Mouse (Mus musculus) CH12.LX (cell line): ENCODE measurements around the gene Ociad2. TPM values are rescaled to one million over a fixed set of nuclear protein-coding genes. Genes with fewer than 3 reads are reported as not detected.

Source experiments
- DNase-seq: peaks from one replicate; pipeline ENCODE4 v3.0.0-alpha.2; 2013; ENCODE audit errors: extremely low read depth
- H3K27ac ChIP-seq: 2 replicates; pipeline ENCODE4 v1.5.1; 2012; ENCODE audit warnings: low read depth, mild to moderate bottlenecking, control low read depth, moderate library complexity; ENCODE audit not compliant: insufficient read depth
- H3K27me3 ChIP-seq: replicated peaks from 2 replicates; pipeline ENCODE3; 2012; ENCODE audit warnings: inconsistent platforms
- H3K36me3 ChIP-seq, 2 experiments: replicated peaks in 1 of 2; 2 replicates each; pipeline versions ENCODE3 to v1.6.1; 2012; ENCODE audit warnings: inconsistent platforms in 1 of 2, low read length in 1 of 2, mild to moderate bottlenecking in 1 of 2, mixed read lengths in 1 of 2, moderate library complexity in 1 of 2; ENCODE audit not compliant: control insufficient read depth in 1 of 2, insufficient read depth in 1 of 2
- H3K4me1 ChIP-seq, 2 experiments: 2 replicates each; pipeline ENCODE4 v1.6.1; 2012; ENCODE audit warnings: inconsistent platforms in 1 of 2, moderate library complexity in 1 of 2; ENCODE audit not compliant: insufficient read depth in 2 of 2, control insufficient read depth in 1 of 2
- H3K4me2 ChIP-seq: 2 replicates; pipeline ENCODE4 v1.6.1; 2012; ENCODE audit warnings: low read depth, mild to moderate bottlenecking, control low read depth; ENCODE audit not compliant: poor library complexity, insufficient read depth, severe bottlenecking
- H3K4me3 ChIP-seq, 3 experiments: fragments of 150-350 bp in 1 of 3; sonication (generic) in 1 of 3; replicated peaks in 1 of 3; 2 replicates each; pipeline versions ENCODE3 to v1.5.1; 2011 to 2012; ENCODE audit warnings: low read depth in 2 of 3, low read length in 2 of 3, mild to moderate bottlenecking in 2 of 3, moderate library complexity in 2 of 3, control low read depth in 1 of 3, improper control_type of control experiment in 1 of 3, inconsistent platforms in 1 of 3, mixed read lengths in 1 of 3; ENCODE audit not compliant: poor library complexity in 1 of 3
- H3K79me2 ChIP-seq: replicated peaks from 2 replicates; pipeline ENCODE4 v1.6.1; 2012; ENCODE audit warnings: mild to moderate bottlenecking, moderate library complexity; ENCODE audit not compliant: control insufficient read depth, poor library complexity, insufficient read depth, severe bottlenecking; ENCODE audit errors: extremely low read depth
- H3K9ac ChIP-seq: 2 replicates; pipeline ENCODE4 v1.6.1; 2012; ENCODE audit warnings: low read depth, mild to moderate bottlenecking, control low read depth, moderate library complexity; ENCODE audit not compliant: insufficient read depth
- H3K9me3 ChIP-seq: replicated peaks from 2 replicates; pipeline ENCODE3; 2012; ENCODE audit warnings: low read length, inconsistent platforms, mixed read lengths
- BHLHE40 ChIP-seq: IDR thresholded peaks from 2 replicates; pipeline ENCODE4 v1.6.1; 2011; ENCODE audit warnings: mild to moderate bottlenecking, low read depth, low read length, improper control_type of control experiment
- CHD1 ChIP-seq: IDR thresholded peaks from 2 replicates; pipeline ENCODE4 v1.6.1; 2012; ENCODE audit warnings: low read depth, low read length, improper control_type of control experiment, inconsistent platforms
- CHD2 ChIP-seq: IDR thresholded peaks from 2 replicates; pipeline ENCODE4 v1.6.1; 2011; ENCODE audit warnings: low read length, improper control_type of control experiment
- CTCF ChIP-seq, 2 experiments: IDR thresholded peaks in 1 of 2; conservative IDR thresholded peaks in 1 of 2; 2 replicates each; pipeline ENCODE4 v1.5.1; 2011 to 2012; ENCODE audit warnings: low read depth in 2 of 2, low read length in 2 of 2, improper control_type of control experiment in 1 of 2, inconsistent platforms in 1 of 2, mild to moderate bottlenecking in 1 of 2, moderate library complexity in 1 of 2
- E2F4 ChIP-seq: IDR thresholded peaks from 2 replicates; pipeline ENCODE4 v1.6.1; 2011; ENCODE audit warnings: low read depth, low read length, improper control_type of control experiment; ENCODE audit not compliant: insufficient replicate concordance
- GABPA ChIP-seq: IDR thresholded peaks from 2 replicates; pipeline ENCODE4 v1.6.1; 2012; ENCODE audit warnings: low read depth, low read length, improper control_type of control experiment, inconsistent platforms; ENCODE audit not compliant: insufficient replicate concordance
- HCFC1 ChIP-seq: IDR thresholded peaks from 2 replicates; pipeline ENCODE4 v1.6.1; 2012; ENCODE audit warnings: low read depth, mild to moderate bottlenecking, inconsistent platforms, low read length, improper control_type of control experiment
- IRF4 ChIP-seq: IDR thresholded peaks from 2 replicates; pipeline ENCODE4 v1.6.1; 2014; ENCODE audit warnings: low read depth, mild to moderate bottlenecking, inconsistent platforms, low read length, improper control_type of control experiment
- JUND ChIP-seq: conservative IDR thresholded peaks from 2 replicates; pipeline ENCODE4 v1.6.1; 2011; ENCODE audit warnings: low read depth, low read length, improper control_type of control experiment
- MAX ChIP-seq: IDR thresholded peaks from 2 replicates; pipeline ENCODE4 v1.6.1; 2011; ENCODE audit warnings: low read length, improper control_type of control experiment
- MAZ ChIP-seq: IDR thresholded peaks from 2 replicates; pipeline ENCODE4 v1.6.1; 2012; ENCODE audit warnings: low read depth, mild to moderate bottlenecking, inconsistent platforms, low read length, improper control_type of control experiment, moderate library complexity
- MEF2A ChIP-seq: IDR thresholded peaks from 2 replicates; pipeline ENCODE4 v1.6.1; 2014; ENCODE audit warnings: low read depth, mild to moderate bottlenecking, inconsistent platforms, low read length, improper control_type of control experiment, borderline replicate concordance
- MXI1 ChIP-seq: IDR thresholded peaks from 2 replicates; pipeline ENCODE4 v1.6.1; 2011; ENCODE audit warnings: mild to moderate bottlenecking, low read depth, low read length, improper control_type of control experiment
- NELFE ChIP-seq: IDR thresholded peaks from 2 replicates; pipeline ENCODE4 v1.6.1; 2011; ENCODE audit warnings: low read depth, low read length, improper control_type of control experiment
- NRF1 ChIP-seq: IDR thresholded peaks from 2 replicates; pipeline ENCODE4 v1.6.1; 2014; ENCODE audit warnings: low read depth, mild to moderate bottlenecking, inconsistent platforms, low read length, improper control_type of control experiment, moderate library complexity
- PAX5 ChIP-seq: IDR thresholded peaks from 2 replicates; pipeline ENCODE4 v1.6.1; 2012; ENCODE audit warnings: low read length, inconsistent platforms, mixed read lengths
- POLR2A ChIP-seq: IDR thresholded peaks from 2 replicates; pipeline ENCODE4 v1.6.1; 2011; ENCODE audit warnings: low read depth, mild to moderate bottlenecking, improper control_type of control experiment, low read length
- POLR2AphosphoS2 ChIP-seq: IDR thresholded peaks from 2 replicates; pipeline ENCODE4 v1.6.1; 2011; ENCODE audit warnings: low read depth, low read length, improper control_type of control experiment
- RAD21 ChIP-seq: IDR thresholded peaks from 2 replicates; pipeline ENCODE4 v1.6.1; 2011; ENCODE audit warnings: low read depth, mild to moderate bottlenecking, low read length, improper control_type of control experiment, moderate library complexity
- RCOR1 ChIP-seq: conservative IDR thresholded peaks from 2 replicates; pipeline ENCODE4 v1.6.1; 2012; ENCODE audit warnings: low read depth, mild to moderate bottlenecking, inconsistent platforms, low read length, improper control_type of control experiment
- SMC3 ChIP-seq: IDR thresholded peaks from 2 replicates; pipeline ENCODE4 v1.6.1; 2011; ENCODE audit warnings: low read depth, low read length, improper control_type of control experiment
- TBP ChIP-seq: conservative IDR thresholded peaks from 2 replicates; pipeline ENCODE4 v1.6.1; 2011; ENCODE audit warnings: low read depth, low read length, improper control_type of control experiment
- TCF12 ChIP-seq: IDR thresholded peaks from 2 replicates; pipeline ENCODE4 v1.6.1; 2014; ENCODE audit warnings: low read depth, mild to moderate bottlenecking, inconsistent platforms, low read length, improper control_type of control experiment
- ZKSCAN1 ChIP-seq: IDR thresholded peaks from 2 replicates; pipeline ENCODE4 v1.6.1; 2012; ENCODE audit warnings: low read depth, inconsistent platforms, low read length, improper control_type of control experiment, borderline replicate concordance
- ZMIZ1 ChIP-seq: IDR thresholded peaks from 2 replicates; pipeline ENCODE4 v1.6.1; 2012; ENCODE audit warnings: low read depth, mild to moderate bottlenecking, inconsistent platforms, low read length, improper control_type of control experiment
- dilution Hi-C: fragments of 300-500 bp; cut with MboI; formaldehyde crosslinking; loops from 2 replicates; pipeline ENCODE4 v1.14.3; 2020; ENCODE audit warnings: low sequenced_read_pairs; ENCODE audit not compliant: extremely low pct_unique_long_range_greater_than_20kb, extremely low pct_ligation_motif_present
- in situ Hi-C: fragments of 300-500 bp; cut with MboI; formaldehyde crosslinking; loops from 3 replicates; pipeline ENCODE4 v1.14.3; 2019; ENCODE audit warnings: low sequenced_read_pairs, low pct_ligation_motif_present, low pct_unique_long_range_greater_than_20kb, mixed read lengths
- polyA plus RNA-seq: library from polyadenylated mRNA; unstranded; fragments of >175 nt; gene quantifications from 2 replicates; pipeline ENCODE4 v1.2.1, GENCODE M21; 2012; ENCODE audit warnings: low read depth; ENCODE audit not compliant: insufficient read length
- total RNA-seq, 2 experiments: library from RNA; depleted of rRNA; stranded (reverse); fragments of 300-350 nt in 1 of 2; fragments of >200 nt in 1 of 2; gene quantifications; 2 replicates each; pipeline ENCODE4 v1.2.3; 2012 to 2014

Gene Ociad2
- total and polyA plus RNA-seq, 3 experiments, result 2.3 to 5.3 (median 4.4) TPM

GRCm38 (mm10) chr5:73319306-73319705 lies 21.5 kb downstream of the Ociad2 start:
- H3K79me2 ChIP-seq, result no peaks in the 10 kb centered on the region

GRCm38 (mm10) chr5:73314654-73315053 lies 26.2 kb downstream of the Ociad2 start:
- H3K27me3 ChIP-seq, result no peaks in the 10 kb centered on the region
- H3K4me3 ChIP-seq, result no peak overlapping the region
- dilution Hi-C loops, result no loop called here
- peaks cover 3% of the 10 kb centered on the region for H3K79me2 ChIP-seq
- DNase-seq, result no peak
- no peak overlapping the region for H3K9ac ChIP-seq
- H3K4me1 ChIP-seq, result peaks cover 4 to 33% of the 10 kb centered on the region in 2 experiments; a peak in 2 of 4 replicates
- H3K9me3 ChIP-seq, result no peaks in the 10 kb centered on the region
- peaks cover 57 to 85% of the 10 kb centered on the region in 2 experiments for H3K36me3 ChIP-seq
- in situ Hi-C loops, result loop anchor here (10.0 kb wide), 1 partner anchor 60 kb away; no protein-coding TSS in a partner anchor
- no peak overlapping the region for H3K4me2 ChIP-seq
- TF ChIP-seq NRF1 (no peak), MAX (no peak), POLR2A (no peak), BHLHE40 (no peak), MAZ (no peak), CTCF (conservative IDR thresholded peaks at IDR 0.05 in 1 of 2, IDR thresholded peaks at IDR 0.05 in 1 of 2; ENCODE audit: low read depth in 2 of 2, low read length in 2 of 2) (no peak), TCF12 (no peak), MXI1 (no peak), GABPA (no peak), CHD1 (no peak), ZMIZ1 (no peak), PAX5 (no peak)
- H3K27ac ChIP-seq, result no peak overlapping the region

More at GRCm38 (mm10) chr5:73319306-73319705, 21.5 kb downstream of the Ociad2 start:
- Histone ChIP-seq H3K9ac (no peak overlapping the region), H3K4me2 (no peak overlapping the region), H3K27me3 (no peaks in the 10 kb centered on the region), H3K4me3 (no peak overlapping the region), H3K4me1 (peaks cover 5 to 25% of the 10 kb centered on the region in 2 experiments), H3K36me3 (peaks cover 33 to 47% of the 10 kb centered on the region in 2 experiments), H3K9me3 (no peaks in the 10 kb centered on the region), H3K27ac (no peak overlapping the region)
- no peak for DNase-seq
- dilution Hi-C loops, result no loop called here
- in situ Hi-C loops, result loop anchor here (10.0 kb wide), 1 partner anchor 55 kb away; no protein-coding TSS in a partner anchor
- TF ChIP-seq MEF2A, result no peak
- no peak for TF ChIP-seq GABPA
- no peak for TF ChIP-seq TBP
- TF ChIP-seq RCOR1, result no peak
- no peak for TF ChIP-seq MAZ
- TF ChIP-seq CHD1, result no peak
- TF ChIP-seq ZMIZ1, result no peak
- no peak for TF ChIP-seq IRF4
- no peak for TF ChIP-seq ZKSCAN1
- no peak for TF ChIP-seq JUND
- TF ChIP-seq CHD2, result no peak
- no peak for TF ChIP-seq RAD21
- TF ChIP-seq NELFE, result no peak
- TF ChIP-seq SMC3, result no peak
- no peak for TF ChIP-seq E2F4
- no peak for TF ChIP-seq HCFC1
- no peak for TF ChIP-seq POLR2AphosphoS2
